Mouse (Mus musculus): ENCODE data around the gene Tbck. TPM values are rescaled to one million over a fixed set of nuclear protein-coding genes. Genes with fewer than 3 reads are reported as not detected.

The Tbck gene
- total and polyA plus RNA-seq, 3 experiments: 3.7 to 14.0 (median 13.4) TPM

DNA sequence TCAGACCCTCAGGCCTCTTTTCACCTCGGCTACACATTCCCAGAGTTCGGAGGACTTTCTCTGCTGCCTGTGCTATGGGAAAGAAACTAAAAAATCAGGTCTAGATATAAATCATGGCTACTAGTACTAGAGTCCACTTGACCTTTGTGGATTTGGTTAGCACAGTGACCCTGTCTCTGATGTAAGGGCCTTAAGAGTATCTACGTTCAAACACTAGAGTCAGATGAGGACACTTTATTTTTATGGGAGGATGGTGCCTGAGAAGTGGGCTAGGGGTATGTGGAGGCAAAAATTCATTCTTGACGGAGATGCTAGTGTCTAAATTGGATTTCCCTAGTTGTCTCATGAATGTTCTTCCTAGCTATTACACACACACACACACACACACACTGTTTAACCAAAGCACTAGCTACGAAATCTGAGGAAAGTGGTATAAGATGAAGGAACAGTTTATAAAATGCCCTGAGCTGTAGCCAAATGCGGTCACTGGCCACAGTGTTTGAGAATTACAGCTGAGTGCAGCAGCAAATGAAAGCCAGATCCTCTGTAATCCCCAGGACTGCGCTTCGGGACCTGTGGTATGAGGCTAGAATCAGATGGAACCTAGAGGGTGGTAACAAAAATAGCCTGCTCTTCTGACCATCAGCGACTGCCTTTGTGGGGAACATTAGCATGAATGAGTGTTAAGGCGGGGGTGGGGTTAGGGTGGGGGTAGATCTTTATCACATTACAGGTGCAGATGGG, 193.2 kb downstream of the Tbck start:
- no peak for DNase-seq
- Histone ChIP-seq H3K27me3 (ENCODE audit: control insufficient read depth, insufficient read depth, low read length) (no peaks in the 10 kb centered on the region), H3K4me1 (ENCODE audit: control insufficient read depth, insufficient read depth, low read length) (no peaks in the 10 kb centered on the region), H3K79me2 (replicated peaks; ENCODE audit: control insufficient read depth, insufficient read depth, low read length) (no peaks in the 10 kb centered on the region), H3K9ac (ENCODE audit: low read depth, low read length) (no peak overlapping the region), H3K27ac (no peak overlapping the region), H3K4me3 (no peak overlapping the region), H3K36me3 (ENCODE audit: control insufficient read depth, insufficient read depth, low read length) (no peaks in the 10 kb centered on the region)
- intact Hi-C loops (cut with DNase I): no loop called here
- 67% methylated on average over 10 of the region's 10 CpGs for WGBS
- TF ChIP-seq EP300 (IDR thresholded peaks at IDR 0.05; ENCODE audit: insufficient read depth, low read depth, low read length) (no peak), CTCF (IDR thresholded peaks at IDR 0.05) (no peak), POLR2A (IDR thresholded peaks at IDR 0.05; ENCODE audit: insufficient read depth, low read depth, low read length) (no peak)

DNA sequence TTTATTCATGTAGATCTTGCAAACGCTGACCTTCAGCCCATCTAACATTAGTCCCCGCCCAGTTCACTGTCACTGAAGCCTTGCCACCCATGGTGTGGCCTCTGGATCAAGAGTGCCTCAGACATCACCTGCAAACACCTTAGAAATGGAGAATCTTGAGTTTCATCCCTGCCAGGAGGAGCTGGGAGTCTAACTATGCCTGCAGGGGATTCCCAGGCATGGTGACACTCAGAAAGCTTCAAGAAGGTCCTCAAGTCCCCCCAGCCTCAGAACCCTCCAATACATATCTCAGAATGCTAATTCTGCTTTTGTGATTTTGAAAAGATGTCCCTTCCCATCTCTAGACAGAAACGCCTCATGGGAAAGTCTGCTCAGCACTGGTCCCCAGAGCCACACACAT, 196.4 kb downstream of the Tbck start:
- no peak for TF ChIP-seq POLR2A (IDR thresholded peaks at IDR 0.05; ENCODE audit: insufficient read depth, low read depth, low read length)
- no peak for TF ChIP-seq CTCF (IDR thresholded peaks at IDR 0.05)
- no peak for TF ChIP-seq EP300 (IDR thresholded peaks at IDR 0.05; ENCODE audit: insufficient read depth, low read depth, low read length)
- Histone ChIP-seq H3K27me3 (ENCODE audit: control insufficient read depth, insufficient read depth, low read length) (no peaks in the 10 kb centered on the region), H3K9ac (ENCODE audit: low read depth, low read length) (no peak overlapping the region), H3K4me3 (no peak overlapping the region), H3K36me3 (ENCODE audit: control insufficient read depth, insufficient read depth, low read length) (no peaks in the 10 kb centered on the region), H3K79me2 (replicated peaks; ENCODE audit: control insufficient read depth, insufficient read depth, low read length) (no peaks in the 10 kb centered on the region), H3K4me1 (ENCODE audit: control insufficient read depth, insufficient read depth, low read length) (no peaks in the 10 kb centered on the region), H3K27ac (no peak overlapping the region)
- intact Hi-C loops (cut with DNase I): no loop called here
- DNase-seq: no peak
- 74% methylated on average over 3 of the region's 3 CpGs for WGBS

DNA sequence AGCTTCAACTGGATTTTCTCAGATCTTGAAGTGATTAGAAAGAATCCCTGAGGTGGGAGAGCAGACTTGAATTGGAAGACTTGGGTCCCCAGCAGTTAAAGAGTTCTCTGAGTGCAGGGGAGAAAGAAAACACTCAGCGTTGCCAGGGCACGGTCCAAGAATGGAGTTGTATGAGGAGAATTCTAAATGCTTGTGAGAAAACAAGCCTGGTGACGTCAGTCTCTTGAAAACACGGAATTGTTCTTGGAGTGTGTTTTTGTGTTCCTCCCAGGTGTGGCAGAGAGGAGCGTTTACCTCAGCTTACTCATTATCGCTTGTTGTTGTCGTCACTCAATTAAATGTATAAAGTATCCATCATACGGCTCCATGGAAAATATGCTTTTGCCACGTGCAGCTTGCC, 196.9 kb downstream of the Tbck start:
- H3K79me2 ChIP-seq (replicated peaks; ENCODE audit: control insufficient read depth, insufficient read depth, low read length): no peaks in the 10 kb centered on the region
- no peak overlapping the region for H3K27ac ChIP-seq
- no peak for DNase-seq
- 64% methylated on average over 9 of the region's 9 CpGs for WGBS
- no peak overlapping the region for H3K9ac ChIP-seq (ENCODE audit: low read depth, low read length)
- H3K4me3 ChIP-seq: no peak overlapping the region
- intact Hi-C loops (cut with DNase I): no loop called here
- no peaks in the 10 kb centered on the region for H3K27me3 ChIP-seq (ENCODE audit: control insufficient read depth, insufficient read depth, low read length)
- no peaks in the 10 kb centered on the region for H3K36me3 ChIP-seq (ENCODE audit: control insufficient read depth, insufficient read depth, low read length)
- H3K4me1 ChIP-seq (ENCODE audit: control insufficient read depth, insufficient read depth, low read length): no peaks in the 10 kb centered on the region
- TF ChIP-seq EP300 (IDR thresholded peaks at IDR 0.05; ENCODE audit: insufficient read depth, low read depth, low read length) (no peak), POLR2A (IDR thresholded peaks at IDR 0.05; ENCODE audit: insufficient read depth, low read depth, low read length) (no peak), CTCF (IDR thresholded peaks at IDR 0.05) (no peak)

DNA sequence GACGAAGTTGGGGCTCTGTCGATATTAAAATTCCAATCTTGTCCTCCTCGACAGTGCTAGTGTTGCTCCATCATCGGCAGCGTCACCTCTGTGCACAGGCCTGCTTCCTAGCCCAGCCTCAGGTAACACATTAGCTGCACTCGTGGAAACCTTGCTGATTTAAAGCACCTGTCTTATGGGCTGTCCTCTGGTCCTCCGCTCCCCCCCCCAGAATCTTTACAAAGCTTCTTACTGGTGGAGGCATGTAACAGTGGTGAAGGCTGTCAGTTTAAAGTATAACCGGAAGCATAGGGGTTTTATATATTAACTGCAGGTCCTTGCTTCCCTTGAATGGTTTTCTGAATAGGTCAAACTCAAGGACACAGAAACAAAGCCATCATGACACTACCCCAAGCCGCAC, 199.3 kb downstream of the Tbck start:
- intact Hi-C loops (cut with DNase I): no loop called here
- Histone ChIP-seq H3K4me3 (no peak overlapping the region), H3K36me3 (ENCODE audit: control insufficient read depth, insufficient read depth, low read length) (no peaks in the 10 kb centered on the region), H3K27me3 (ENCODE audit: control insufficient read depth, insufficient read depth, low read length) (no peaks in the 10 kb centered on the region), H3K4me1 (ENCODE audit: control insufficient read depth, insufficient read depth, low read length) (no peaks in the 10 kb centered on the region), H3K9ac (ENCODE audit: low read depth, low read length) (no peak overlapping the region), H3K27ac (no peak overlapping the region), H3K79me2 (replicated peaks; ENCODE audit: control insufficient read depth, insufficient read depth, low read length) (no peaks in the 10 kb centered on the region)
- DNase-seq: no peak
- TF ChIP-seq POLR2A (IDR thresholded peaks at IDR 0.05; ENCODE audit: insufficient read depth, low read depth, low read length) (no peak), CTCF (IDR thresholded peaks at IDR 0.05) (no peak), EP300 (IDR thresholded peaks at IDR 0.05; ENCODE audit: insufficient read depth, low read depth, low read length) (no peak)
- WGBS: 82% methylated on average over 9 of the region's 9 CpGs

DNA sequence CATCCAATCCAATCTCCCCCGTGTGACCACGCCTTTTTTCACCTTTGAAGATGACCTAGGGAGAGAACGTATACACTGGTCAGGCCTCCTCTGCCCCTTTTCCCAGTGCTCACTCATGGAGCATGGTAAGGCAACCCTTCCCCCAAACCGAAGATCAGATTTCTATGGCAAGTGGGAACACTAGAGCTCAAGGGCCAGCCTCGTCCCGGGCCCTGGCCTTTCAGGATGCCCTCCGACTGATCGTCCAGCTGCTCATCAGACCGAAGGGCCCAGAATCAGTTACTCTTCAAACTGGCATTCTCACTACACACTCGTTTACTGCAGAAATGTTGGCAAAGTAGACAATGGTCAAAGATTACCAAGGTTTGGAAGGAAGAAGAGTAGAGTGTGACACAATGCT, 200.5 kb downstream of the Tbck start:
- TF ChIP-seq EP300 (IDR thresholded peaks at IDR 0.05; ENCODE audit: insufficient read depth, low read depth, low read length) (no peak), CTCF (IDR thresholded peaks at IDR 0.05) (no peak), POLR2A (IDR thresholded peaks at IDR 0.05; ENCODE audit: insufficient read depth, low read depth, low read length) (no peak)
- no peaks in the 10 kb centered on the region for H3K27me3 ChIP-seq (ENCODE audit: control insufficient read depth, insufficient read depth, low read length)
- no peak overlapping the region for H3K4me3 ChIP-seq
- DNase-seq: no peak
- intact Hi-C loops (cut with DNase I): no loop called here
- WGBS: 86% methylated on average over 10 of the region's 10 CpGs
- H3K27ac ChIP-seq: no peak overlapping the region
- H3K9ac ChIP-seq (ENCODE audit: low read depth, low read length): no peak overlapping the region
- H3K36me3 ChIP-seq (ENCODE audit: control insufficient read depth, insufficient read depth, low read length): no peaks in the 10 kb centered on the region
- H3K79me2 ChIP-seq (replicated peaks; ENCODE audit: control insufficient read depth, insufficient read depth, low read length): no peaks in the 10 kb centered on the region
- no peaks in the 10 kb centered on the region for H3K4me1 ChIP-seq (ENCODE audit: control insufficient read depth, insufficient read depth, low read length)

DNA sequence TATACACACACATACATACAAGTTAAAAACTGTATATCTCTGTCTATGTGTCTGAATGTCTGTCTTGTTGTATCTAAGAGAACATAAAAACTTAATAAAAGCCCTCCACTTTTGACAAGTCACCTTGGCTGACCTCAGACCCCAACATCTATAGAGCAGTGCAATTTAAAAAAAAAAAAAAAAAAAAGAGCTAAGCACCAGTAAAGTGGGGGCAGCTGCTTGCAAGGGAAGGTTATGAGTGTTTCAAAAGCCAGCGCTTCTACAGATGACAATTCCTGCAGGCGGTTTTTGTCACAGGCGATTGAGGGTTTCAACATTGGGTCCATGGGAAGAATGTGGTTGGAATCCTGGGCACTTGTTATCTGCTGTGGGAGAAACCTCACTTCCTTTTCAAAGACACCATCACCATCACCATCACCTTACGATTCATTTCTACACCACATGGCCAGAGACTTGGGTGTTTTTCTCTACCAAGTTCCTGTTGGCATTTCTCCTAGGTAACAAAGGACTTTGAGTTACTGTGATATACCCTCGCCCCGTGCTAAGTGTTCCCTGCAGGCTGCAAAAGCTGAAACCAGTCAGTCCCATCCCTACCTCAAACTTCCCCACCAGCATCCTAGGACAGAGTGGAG, 202.6 kb downstream of the Tbck start:
- H3K9ac ChIP-seq (ENCODE audit: low read depth, low read length): no peak overlapping the region
- 65% methylated on average over 6 of the region's 6 CpGs for WGBS
- no peak for DNase-seq
- H3K4me1 ChIP-seq (ENCODE audit: control insufficient read depth, insufficient read depth, low read length): no peaks in the 10 kb centered on the region
- no peaks in the 10 kb centered on the region for H3K27me3 ChIP-seq (ENCODE audit: control insufficient read depth, insufficient read depth, low read length)
- H3K27ac ChIP-seq: no peak overlapping the region
- H3K36me3 ChIP-seq (ENCODE audit: control insufficient read depth, insufficient read depth, low read length): no peaks in the 10 kb centered on the region
- intact Hi-C loops (cut with DNase I): no loop called here
- TF ChIP-seq POLR2A (IDR thresholded peaks at IDR 0.05; ENCODE audit: insufficient read depth, low read depth, low read length) (no peak), EP300 (IDR thresholded peaks at IDR 0.05; ENCODE audit: insufficient read depth, low read depth, low read length) (no peak), CTCF (IDR thresholded peaks at IDR 0.05) (no peak)
- H3K4me3 ChIP-seq: no peak overlapping the region
- no peaks in the 10 kb centered on the region for H3K79me2 ChIP-seq (replicated peaks; ENCODE audit: control insufficient read depth, insufficient read depth, low read length)

Data from heart, adult 2 months (tissue).